Comparison of ENCODE assay signal across 9 mouse cellular contexts in genomic region chr10:70021667-70022066, GRCm38 (mm10).
A peak's percentile ranks its signal among the peaks of the same experiment; 100 is the strongest.
DNase-seq lines count a peak whose midpoint lies in the region; ATAC-seq lines count a peak whose summit lies in the region.
"Had no signal": no experiment of that assay in that cellular context is flagged by ENCODE, and none has a peak within 500 bp of the region (broad histone marks: within the 10 kb centered on the region; RNA-seq: fewer than 3 reads in every experiment).

No protein-coding gene starts in this region.

- H3K4me1 ChIP-seq in liver, embryonic 12.5 days, result no peaks in the 10 kb centered on the region
- H3K4me1 ChIP-seq in forebrain, embryonic 16.5 days (replicated peaks; ENCODE audit: control insufficient read depth, insufficient read depth, low read length), result no peaks in the 10 kb centered on the region
- H3K4me1 ChIP-seq: megakaryocyte, embryonic 14.5 days had no signal

- H3K9me3 ChIP-seq in liver, embryonic 12.5 days (replicated peaks), result no peaks in the 10 kb centered on the region
- H3K9me3 ChIP-seq in forebrain, embryonic 16.5 days (ENCODE audit: control insufficient read depth, low read length), result no peaks in the 10 kb centered on the region

- no peak overlapping the region for H3K27ac ChIP-seq in liver, embryonic 12.5 days
- no peak overlapping the region for H3K27ac ChIP-seq in forebrain, embryonic 16.5 days (ENCODE audit: low read length)

- WGBS in liver, embryonic 12.5 days (ENCODE audit: insufficient replicate concordance), result 66% methylated on average over 10 of the region's 10 CpGs
- 90% methylated on average over 10 of the region's 10 CpGs for WGBS in forebrain, embryonic 16.5 days

- H3K4me2 ChIP-seq in liver, embryonic 12.5 days, result no peak overlapping the region
- no peak overlapping the region for H3K4me2 ChIP-seq in forebrain, embryonic 16.5 days (ENCODE audit: low read length)

- no peak overlapping the region for H3K9ac ChIP-seq in liver, embryonic 12.5 days
- H3K9ac ChIP-seq in forebrain, embryonic 16.5 days (replicated peaks; ENCODE audit: low read depth, low read length), result no peak overlapping the region

- peak; percentile 53 for DNase-seq in liver
- peak; percentile 56 for DNase-seq in T-cell, adult 2 months (ENCODE audit: low spot score)
- DNase-seq in frontal cortex, postnatal 25 days (ENCODE audit: low spot score in 2 of 2), result peak; percentile 47 to 60
- DNase-seq in layer of hippocampus, adult 11-12 months (ENCODE audit: low spot score), result peak; percentile 57
- DNase-seq in lung, postnatal 4 days, result peak; percentile 35 to 61
- DNase-seq in splenic B cell, adult 2 months (ENCODE audit: low read depth, low spot score), result peak; percentile 72

- H3K27me3 ChIP-seq in liver, embryonic 12.5 days (replicated peaks), result no peaks in the 10 kb centered on the region
- no peaks in the 10 kb centered on the region for H3K27me3 ChIP-seq in splenic B cell, adult 2 months (ENCODE audit: control insufficient read depth, insufficient read depth, low read length, poor library complexity, severe bottlenecking)
- H3K27me3 ChIP-seq in forebrain, embryonic 16.5 days (replicated peaks; ENCODE audit: control insufficient read depth, insufficient read depth, low read length), result no peaks in the 10 kb centered on the region
- H3K27me3 ChIP-seq: megakaryocyte, embryonic 14.5 days had no signal

- ATAC-seq in liver, embryonic 12.5 days, result no peak
- ATAC-seq in forebrain, embryonic 16.5 days, result no peak

- 0 out of 2 replicates have a peak, but pooled peaks cover 5% of the 10 kb centered on the region for H3K36me3 ChIP-seq in liver, embryonic 12.5 days
- H3K36me3 ChIP-seq in splenic B cell, adult 2 months (ENCODE audit: control insufficient read depth, insufficient read depth, low read length, poor library complexity, severe bottlenecking), result no peaks in the 10 kb centered on the region
- peaks cover 3% of the 10 kb centered on the region; the same call in 1 of the 2 replicates for H3K36me3 ChIP-seq in forebrain, embryonic 16.5 days (ENCODE audit: control insufficient read depth, insufficient read depth)

- no peak overlapping the region for H3K4me3 ChIP-seq in liver, embryonic 12.5 days
- no peak overlapping the region for H3K4me3 ChIP-seq in forebrain, embryonic 16.5 days (replicated peaks; ENCODE audit: low read length)
- H3K4me3 ChIP-seq: megakaryocyte, embryonic 14.5 days had no signal
